ENCODE assay signal across 25 mouse cellular contexts in the genomic region with DNA sequence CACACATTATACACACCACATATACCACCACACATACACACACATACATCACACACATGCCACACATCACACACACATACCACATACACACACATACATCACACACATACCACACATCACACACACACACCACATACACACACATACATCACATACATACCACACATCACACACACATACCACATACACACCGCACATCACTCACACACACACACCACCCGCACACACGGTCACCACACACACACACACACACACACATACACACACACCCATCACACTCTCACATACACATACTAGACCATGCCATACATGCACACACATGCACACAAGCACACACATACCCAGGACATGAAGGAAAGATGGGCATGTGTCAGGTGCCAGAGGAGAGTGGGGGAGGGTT. TPM values are rescaled to one million over a fixed set of nuclear protein-coding genes. Genes with fewer than 3 reads are reported as not detected.
DNase-seq lines count a peak whose midpoint lies in the region; ATAC-seq and TF ChIP-seq lines count a peak whose summit lies in the region.
"Had no signal": no experiment of that assay in that cellular context is flagged by ENCODE, and none has a peak within 500 bp of the region (broad histone marks: within the 10 kb centered on the region; RNA-seq: fewer than 3 reads in every experiment).

No protein-coding gene starts in this region.

- 0 out of 2 replicates have a peak overlapping the region, but pooled peaks have one; percentile 14 for H3K9ac ChIP-seq in neural tube, embryonic 15.5 days (replicated peaks)
- H3K9ac ChIP-seq in liver, postnatal 0 days (replicated peaks): no peak overlapping the region
- H3K9ac ChIP-seq: embryonic facial prominence, embryonic 15.5 days; forebrain, embryonic 12.5 days; forebrain, postnatal 0 days; limb, embryonic 12.5 days; midbrain, embryonic 15.5 days had no signal

- no peak overlapping the region for H3K4me2 ChIP-seq in neural tube, embryonic 15.5 days
- H3K4me2 ChIP-seq in liver, postnatal 0 days (ENCODE audit: low read depth, low read length): peak overlapping the region; percentile 38
- H3K4me2 ChIP-seq: embryonic facial prominence, embryonic 15.5 days; forebrain, embryonic 12.5 days; limb, embryonic 12.5 days; midbrain, embryonic 15.5 days had no signal

- no peaks in the 10 kb centered on the region for H3K27me3 ChIP-seq in neural tube, embryonic 15.5 days (replicated peaks)
- H3K27me3 ChIP-seq in G1E (ENCODE audit: insufficient read depth, low read length): peaks cover 4% of the 10 kb centered on the region
- no peaks in the 10 kb centered on the region for H3K27me3 ChIP-seq in liver, postnatal 0 days (ENCODE audit: insufficient read depth, low read length)
- H3K27me3 ChIP-seq: embryonic facial prominence, embryonic 15.5 days; forebrain, embryonic 12.5 days; limb, embryonic 12.5 days; midbrain, embryonic 15.5 days had no signal

- no peak for ATAC-seq in neural tube, embryonic 15.5 days (ENCODE audit: low FRiP score)
- ATAC-seq in G1E (ENCODE audit: extremely low read depth, insufficient number of reproducible peaks, low FRiP score, poor library complexity, severe bottlenecking): no peak
- peak; percentile 3 for ATAC-seq in inflammation-experienced regulatory T-cells, adult 6 months
- no peak for ATAC-seq in liver, postnatal 0 days
- ATAC-seq: forebrain, postnatal 0 days; hindbrain, postnatal 0 days; intestine, embryonic 16.5 days; midbrain, embryonic 15.5 days; Patski had no signal

- H3K4me3 ChIP-seq in neural tube, embryonic 15.5 days (replicated peaks): no peak overlapping the region
- H3K4me3 ChIP-seq in G1E (ENCODE audit: low read depth, low read length): peak overlapping the region; percentile 46; the same call in 1 of the 2 replicates
- no peak overlapping the region for H3K4me3 ChIP-seq in liver, postnatal 0 days (ENCODE audit: low read depth, low read length)
- H3K4me3 ChIP-seq: embryonic facial prominence, embryonic 15.5 days; forebrain, embryonic 12.5 days; limb, embryonic 12.5 days; midbrain, embryonic 15.5 days had no signal

- no peaks in the 10 kb centered on the region for H3K36me3 ChIP-seq in neural tube, embryonic 15.5 days
- peaks cover 85% of the 10 kb centered on the region for H3K36me3 ChIP-seq in G1E (replicated peaks)
- H3K36me3 ChIP-seq in liver, postnatal 0 days (replicated peaks; ENCODE audit: insufficient read depth, low read length): peaks cover 15% of the 10 kb centered on the region; the same call in 1 of the 2 replicates
- H3K36me3 ChIP-seq: embryonic facial prominence, embryonic 15.5 days; forebrain, embryonic 12.5 days; limb, embryonic 12.5 days; midbrain, embryonic 15.5 days had no signal

- H3K9me3 ChIP-seq in neural tube, embryonic 15.5 days (replicated peaks): no peaks in the 10 kb centered on the region
- H3K9me3 ChIP-seq in G1E (replicated peaks): no peaks in the 10 kb centered on the region
- H3K9me3 ChIP-seq in liver, postnatal 0 days (ENCODE audit: low read length): no peaks in the 10 kb centered on the region
- H3K9me3 ChIP-seq: embryonic facial prominence, embryonic 15.5 days; forebrain, embryonic 12.5 days; limb, embryonic 12.5 days; midbrain, embryonic 15.5 days had no signal

- no peak for TF ChIP-seq CTCF in G1E (IDR thresholded peaks at IDR 0.05; ENCODE audit: low read depth, low read length)
- no peak for TF ChIP-seq CTCF in liver, postnatal 0 days (IDR thresholded peaks at IDR 0.05; ENCODE audit: low read depth)

- no peak overlapping the region for H3K27ac ChIP-seq in neural tube, embryonic 15.5 days (replicated peaks)
- no peak overlapping the region for H3K27ac ChIP-seq in liver, postnatal 0 days (ENCODE audit: low read depth)
- H3K27ac ChIP-seq: embryonic facial prominence, embryonic 15.5 days; forebrain, embryonic 12.5 days; hindbrain, postnatal 0 days; limb, embryonic 12.5 days; midbrain, embryonic 15.5 days had no signal

- no peaks in the 10 kb centered on the region for H3K4me1 ChIP-seq in neural tube, embryonic 15.5 days
- H3K4me1 ChIP-seq in G1E (ENCODE audit: insufficient read depth, low read depth, low read length): peaks cover 94% of the 10 kb centered on the region
- peaks cover 28% of the 10 kb centered on the region for H3K4me1 ChIP-seq in liver, postnatal 0 days (ENCODE audit: insufficient read depth)
- H3K4me1 ChIP-seq: embryonic facial prominence, embryonic 15.5 days; forebrain, embryonic 12.5 days; limb, embryonic 12.5 days; midbrain, embryonic 15.5 days had no signal

- TF ChIP-seq EP300 in liver, postnatal 0 days (IDR thresholded peaks at IDR 0.05; ENCODE audit: low read depth): no peak

- DNase-seq in neural tube, embryonic 10.5 days (ENCODE audit: extremely low spot score, low spot score): no peak
- no peak for DNase-seq in G1E (ENCODE audit: low spot score)
- DNase-seq in liver, postnatal 0 days: no peak
- DNase-seq in left cerebral cortex, adult 8-10 months (ENCODE audit: low spot score in 2 of 2): no peak
- no peak for DNase-seq in heart, adult 11 months
- DNase-seq: adrenal gland, postnatal 14 days; cerebellum, adult 18-20 months; cerebellum, postnatal 14 days; forebrain, postnatal 0 days; heart, postnatal 14 days; kidney, adult 9 months; kidney, postnatal 10 days; right cerebral cortex, postnatal 4 days had no signal

- WGBS in neural tube, embryonic 15.5 days: 93% methylated on average over 3 of the region's 3 CpGs
- 90% methylated on average over 3 of the region's 3 CpGs for WGBS in liver, postnatal 0 days (ENCODE audit: insufficient replicate concordance)

RNA-seq across cellular contexts. Expression of a gene that starts 9.2 kb away (rescaled TPM):
- 6.7 and 77.0 TPM in 2 replicates for polyA plus RNA-seq in neural tube, embryonic 15.5 days (2015; fragmentation: Nextera tagmentation; extraction: Ambion mirVana)
- total RNA-seq in G1E (2014; fragmentation: Nextera tagmentation): 647 and 735 TPM in 2 replicates
- total RNA-seq in G1E (2017): 713 and 736 TPM in 2 replicates
- polyA plus RNA-seq in G1E (2012): 981 and 1,035 TPM in 2 replicates
- polyA plus RNA-seq in inflammation-experienced regulatory T-cells, adult 6 months (2017; shearing (Covaris generic)): 1,000 to 10,000 TPM; 2,973 to 4,396 (median 4,109) TPM
- 120 and 127 TPM in 2 replicates for polyA plus RNA-seq in liver, postnatal 0 days (2015; fragmentation: Nextera tagmentation; extraction: Ambion mirVana)
- 1 to 10 TPM; 1.3 to 8.2 (median 4.9) TPM for total RNA-seq in left cerebral cortex, adult 8-10 months (2022)
- polyA plus RNA-seq: Patski had no signal

RNA-seq across cellular contexts. Expression of a gene that starts 18.9 kb away (rescaled TPM):
- polyA plus RNA-seq in neural tube, embryonic 15.5 days (2015; fragmentation: Nextera tagmentation; extraction: Ambion mirVana): 0.50 and 0.57 TPM in 2 replicates
- total RNA-seq in G1E (2014; fragmentation: Nextera tagmentation): not detected in 2 replicates
- 0.05 and 0.12 TPM in 2 replicates for total RNA-seq in G1E (2017)
- polyA plus RNA-seq in G1E (2012): not detected in 2 replicates
- under 1 TPM in 1 of 3 experiments, not detected in 2; 0.17 TPM for polyA plus RNA-seq in inflammation-experienced regulatory T-cells, adult 6 months (2017; shearing (Covaris generic))
- not detected in 2 replicates for polyA plus RNA-seq in liver, postnatal 0 days (2015; fragmentation: Nextera tagmentation; extraction: Ambion mirVana)
- 10 to 100 TPM; 16.2 to 23.4 (median 18.3) TPM for total RNA-seq in left cerebral cortex, adult 8-10 months (2022)
- total RNA-seq: gastrocnemius, adult 8-10 months; heart, adult 8-10 months; heart, postnatal 14 days had no signal
- polyA plus RNA-seq: embryonic facial prominence, embryonic 15.5 days; heart, embryonic 14.5 days had no signal

RNA-seq across cellular contexts. Expression of a gene that starts 32.1 kb away (rescaled TPM):
- 7.7 and 12.9 TPM in 2 replicates for polyA plus RNA-seq in neural tube, embryonic 15.5 days (2015; fragmentation: Nextera tagmentation; extraction: Ambion mirVana)
- not detected in 2 replicates for total RNA-seq in G1E (2014; fragmentation: Nextera tagmentation)
- total RNA-seq in G1E (2017): 0.11 and 0.41 TPM in 2 replicates
- polyA plus RNA-seq in G1E (2012): not detected in 2 replicates
- polyA plus RNA-seq in inflammation-experienced regulatory T-cells, adult 6 months (2017; shearing (Covaris generic)): 10 to 100 TPM in 1 of 3 experiments, 1 to 10 TPM in 2; 7.7 to 24.3 (median 8.0) TPM
- 4.3 and 4.4 TPM in 2 replicates for polyA plus RNA-seq in liver, postnatal 0 days (2015; fragmentation: Nextera tagmentation; extraction: Ambion mirVana)
- 1 to 10 TPM; 1.7 to 4.0 (median 2.0) TPM for total RNA-seq in left cerebral cortex, adult 8-10 months (2022)

RNA-seq across cellular contexts. Expression of a gene that starts 33.5 kb away (rescaled TPM):
- 7.3 and 13.2 TPM in 2 replicates for polyA plus RNA-seq in neural tube, embryonic 15.5 days (2015; fragmentation: Nextera tagmentation; extraction: Ambion mirVana)
- not detected in 2 replicates for total RNA-seq in G1E (2014; fragmentation: Nextera tagmentation)
- 1.4 and 1.5 TPM in 2 replicates for total RNA-seq in G1E (2017)
- polyA plus RNA-seq in G1E (2012): 0.04 and 0.26 TPM in 2 replicates
- 100 to 1,000 TPM; 236 to 339 (median 298) TPM for polyA plus RNA-seq in inflammation-experienced regulatory T-cells, adult 6 months (2017; shearing (Covaris generic))
- polyA plus RNA-seq in liver, postnatal 0 days (2015; fragmentation: Nextera tagmentation; extraction: Ambion mirVana): 11.5 and 13.3 TPM in 2 replicates
- 10 to 100 TPM in 3 of 4 experiments, 1 to 10 TPM in 1; 9.1 to 26.0 (median 17.3) TPM for total RNA-seq in left cerebral cortex, adult 8-10 months (2022)
